Mouse (Mus musculus) ES-E14 (cell line): Measurements from ENCODE around the gene Gdf2.

Source experiments
- HCFC1 ChIP-seq: IDR thresholded peaks from 2 replicates; pipeline ENCODE4 v1.6.1; 2012; ENCODE audit warnings: low read length, inconsistent platforms, borderline replicate concordance; ENCODE audit not compliant: insufficient read depth
- ZNF384 ChIP-seq: IDR thresholded peaks from 2 replicates; pipeline ENCODE4 v1.6.1; 2012; ENCODE audit warnings: low read depth, low read length, inconsistent platforms

DNA sequence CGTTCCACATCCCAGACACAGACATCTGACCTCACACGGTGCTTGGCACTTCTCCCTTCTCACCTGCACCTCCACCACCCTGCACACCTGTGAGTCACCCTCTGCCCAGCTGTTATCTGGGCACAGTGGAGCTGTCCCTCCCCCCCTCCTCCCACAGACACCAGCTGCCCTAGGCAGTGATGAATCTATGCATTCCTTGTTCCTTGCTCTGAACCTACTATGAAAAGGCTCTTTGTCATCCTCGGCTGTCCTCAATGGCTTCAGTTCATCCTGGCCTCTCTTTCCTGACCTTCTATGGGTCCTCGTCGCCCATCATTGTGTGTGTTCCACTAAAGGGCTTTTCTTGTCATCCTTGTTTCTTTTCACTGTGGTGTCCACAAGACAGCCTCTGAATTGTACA lies 33.9 kb downstream of the Gdf2 start:
- no peak for TF ChIP-seq ZNF384
- no peak for TF ChIP-seq HCFC1
